1 mouse cellular context compared by ENCODE assay signal in the genomic region with DNA sequence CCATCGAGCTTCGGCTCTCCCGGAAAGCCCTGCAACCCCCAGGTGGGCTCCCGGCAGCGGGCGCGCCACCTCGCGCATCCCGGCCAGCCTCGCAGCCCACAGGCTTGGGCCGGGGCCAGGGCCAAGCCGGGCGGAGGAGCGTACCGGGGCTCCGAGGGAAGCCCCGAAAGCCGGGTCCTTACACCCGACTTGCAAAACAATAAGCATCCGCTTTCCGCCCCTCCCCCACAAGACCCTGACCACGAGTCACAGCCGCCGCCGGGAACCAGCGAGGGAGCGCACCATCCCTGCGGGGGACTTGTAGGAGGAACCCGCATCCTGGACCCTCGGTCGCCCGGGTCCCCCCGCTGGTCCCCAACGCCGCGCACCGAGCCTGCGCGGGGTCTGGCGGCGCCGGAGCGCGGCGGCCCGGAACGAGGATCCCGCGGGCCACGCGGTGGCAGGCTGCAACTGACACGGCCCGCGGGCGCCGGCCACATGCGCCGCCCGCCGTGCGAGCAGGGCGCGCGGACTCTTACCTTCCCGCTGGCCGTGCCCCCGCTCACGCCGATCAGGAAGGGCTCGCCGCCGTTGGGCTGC.
A peak's percentile ranks its signal among the peaks of the same experiment; 100 is the strongest.
TF ChIP-seq lines count a peak whose summit lies in the region.

No protein-coding gene starts in this region.

TF ChIP-seq in MEL, 35 proteins besides CTCF, POLR2A, EP300 and RAD21:
- TF ChIP-seq TBP (IDR thresholded peaks at IDR 0.05; ENCODE audit: low read depth, low read length) (no peak), ZMIZ1 (IDR thresholded peaks at IDR 0.05; ENCODE audit: low read depth, low read length) (peak; percentile 75; the same call in 1 of the 2 replicates), GABPA (IDR thresholded peaks at IDR 0.05; ENCODE audit: low read depth, low read length) (no peak), SMC3 (IDR thresholded peaks at IDR 0.05; ENCODE audit: low read depth, low read length) (no peak), MAZ (IDR thresholded peaks at IDR 0.05; ENCODE audit: low read depth, low read length) (no peak), MYB (IDR thresholded peaks at IDR 0.05; ENCODE audit: low read depth, low read length) (no peak), MEF2A (IDR thresholded peaks at IDR 0.05; ENCODE audit: extremely low read depth, insufficient replicate concordance, low read depth, low read length, poor library complexity, severe bottlenecking) (no peak), NRF1 (IDR thresholded peaks at IDR 0.05; ENCODE audit: insufficient read depth, low read depth, low read length, poor library complexity, severe bottlenecking) (peak; percentile 43; the same call in 1 of the 2 replicates), MAFK (IDR thresholded peaks at IDR 0.05; ENCODE audit: borderline replicate concordance, low read depth, low read length) (no peak), USF2 (IDR thresholded peaks at IDR 0.05; ENCODE audit: borderline replicate concordance in 1 of 2, insufficient read depth in 1 of 2, low read depth in 1 of 2, low read length in 2 of 2) (no peak), GATA1 (IDR thresholded peaks at IDR 0.05; ENCODE audit: low read depth, low read length) (no peak), NELFE (IDR thresholded peaks at IDR 0.05; ENCODE audit: low read depth, low read length) (no peak), MYC (IDR thresholded peaks at IDR 0.05; ENCODE audit: low read depth, low read length) (peak; percentile 53; the same call in 1 of the 2 replicates), ETS1 (IDR thresholded peaks at IDR 0.05; ENCODE audit: low read depth, low read length) (no peak), JUND (IDR thresholded peaks at IDR 0.05; ENCODE audit: low read depth, low read length) (no peak), TAL1 (IDR thresholded peaks at IDR 0.05; ENCODE audit: low read length) (no peak), MAX (IDR thresholded peaks at IDR 0.05; ENCODE audit: low read length) (peak; percentile 65; the same call in 1 of the 2 replicates), MXI1 (IDR thresholded peaks at IDR 0.05; ENCODE audit: low read depth, low read length) (peak; percentile 68), SIN3A (IDR thresholded peaks at IDR 0.05; ENCODE audit: low read length) (no peak), CHD1 (IDR thresholded peaks at IDR 0.05; ENCODE audit: low read depth, low read length) (no peak), HCFC1 (IDR thresholded peaks at IDR 0.05; ENCODE audit: low read depth, low read length) (peak; percentile 12; the same call in 1 of the 2 replicates), E2F4 (IDR thresholded peaks at IDR 0.05; ENCODE audit: borderline replicate concordance, low read depth, low read length) (no peak), TCF12 (IDR thresholded peaks at IDR 0.05; ENCODE audit: low read depth, low read length) (no peak), RCOR1 (IDR thresholded peaks at IDR 0.05; ENCODE audit: low read depth, low read length) (no peak), POLR2AphosphoS5 (IDR thresholded peaks at IDR 0.05; ENCODE audit: borderline replicate concordance, low read depth, low read length) (no peak)
